Mouse (Mus musculus): Measurements from ENCODE around the gene Rnls. TPM values are rescaled to one million over a fixed set of nuclear protein-coding genes. Genes with fewer than 3 reads are reported as not detected.

Rnls gene
- polyA plus RNA-seq, 1 experiment from 2014 or later, result 4.7 TPM

- DNase-seq (ENCODE audit: low spot score), result no peak
- H3K36me3 ChIP-seq (replicated peaks; ENCODE audit: control insufficient read depth, insufficient read depth, low read depth, low read length), result no peaks in the 10 kb centered on the region
- H3K4me2 ChIP-seq (ENCODE audit: low read depth, low read length), result no peak overlapping the region
- H3K9ac ChIP-seq (replicated peaks; ENCODE audit: low read length), result no peak overlapping the region
- 93% methylated on average over 9 of the region's 9 CpGs for WGBS
- no peaks in the 10 kb centered on the region for H3K9me3 ChIP-seq (replicated peaks; ENCODE audit: control insufficient read depth, low read length)
- no peaks in the 10 kb centered on the region for H3K27me3 ChIP-seq (ENCODE audit: control insufficient read depth, insufficient read depth, low read length)
- no peak overlapping the region for H3K4me3 ChIP-seq (ENCODE audit: low read depth, low read length)
- 0 out of 2 replicates have a peak, but pooled peaks cover 2% of the 10 kb centered on the region for H3K4me1 ChIP-seq (ENCODE audit: control insufficient read depth, insufficient read depth, low read length)
- H3K27ac ChIP-seq (replicated peaks; ENCODE audit: low read depth, low read length), result no peak overlapping the region
- ATAC-seq (replicated peaks; ENCODE audit: insufficient number of reproducible peaks, low FRiP score, low TSS enrichment, low read depth), result no peak
These were observed 167.1 kb downstream of the Rnls start for GRCm38 (mm10) chr19:33225002-33225376.

- H3K9me3 ChIP-seq (replicated peaks; ENCODE audit: control insufficient read depth, low read length), result no peaks in the 10 kb centered on the region
- no peak overlapping the region for H3K4me2 ChIP-seq (ENCODE audit: low read depth, low read length)
- H3K9ac ChIP-seq (replicated peaks; ENCODE audit: low read length), result no peak overlapping the region; the same call in 1 of the 2 replicates
- ATAC-seq (replicated peaks; ENCODE audit: insufficient number of reproducible peaks, low FRiP score, low TSS enrichment, low read depth) (0 out of 2 replicates have a peak, but pooled peaks have one; percentile 63), DNase-seq (ENCODE audit: low spot score) (peak; percentile 73)
- 50% methylated on average over 8 of the region's 8 CpGs for WGBS
- no peak overlapping the region for H3K27ac ChIP-seq (replicated peaks; ENCODE audit: low read depth, low read length)
- H3K36me3 ChIP-seq (replicated peaks; ENCODE audit: control insufficient read depth, insufficient read depth, low read depth, low read length), result no peaks in the 10 kb centered on the region
- H3K4me1 ChIP-seq (ENCODE audit: control insufficient read depth, insufficient read depth, low read length), result 0 out of 2 replicates have a peak, but pooled peaks cover 2% of the 10 kb centered on the region
- no peak overlapping the region for H3K4me3 ChIP-seq (ENCODE audit: low read depth, low read length)
- no peaks in the 10 kb centered on the region for H3K27me3 ChIP-seq (ENCODE audit: control insufficient read depth, insufficient read depth, low read length)
These were observed 167.7 kb downstream of the Rnls start for GRCm38 (mm10) chr19:33224181-33225001.

GRCm38 (mm10) chr19:33223766-33224165, 168.3 kb downstream of the Rnls start:
- DNase-seq (ENCODE audit: low spot score) (no peak), ATAC-seq (replicated peaks; ENCODE audit: insufficient number of reproducible peaks, low FRiP score, low TSS enrichment, low read depth) (no peak)
- no peaks in the 10 kb centered on the region for H3K27me3 ChIP-seq (ENCODE audit: control insufficient read depth, insufficient read depth, low read length)
- no peak overlapping the region; the same call in 1 of the 2 replicates for H3K4me2 ChIP-seq (ENCODE audit: low read depth, low read length)
- H3K9ac ChIP-seq (replicated peaks; ENCODE audit: low read length), result no peak overlapping the region
- H3K36me3 ChIP-seq (replicated peaks; ENCODE audit: control insufficient read depth, insufficient read depth, low read depth, low read length), result no peaks in the 10 kb centered on the region
- no peak overlapping the region for H3K27ac ChIP-seq (replicated peaks; ENCODE audit: low read depth, low read length)
- 0 out of 2 replicates have a peak, but pooled peaks cover 2% of the 10 kb centered on the region for H3K4me1 ChIP-seq (ENCODE audit: control insufficient read depth, insufficient read depth, low read length)
- 74% methylated on average over 5 of the region's 5 CpGs for WGBS
- H3K9me3 ChIP-seq (replicated peaks; ENCODE audit: control insufficient read depth, low read length), result no peaks in the 10 kb centered on the region
- H3K4me3 ChIP-seq (ENCODE audit: low read depth, low read length), result no peak overlapping the region

- 0 out of 2 replicates have a peak, but pooled peaks cover 2% of the 10 kb centered on the region for H3K4me1 ChIP-seq (ENCODE audit: control insufficient read depth, insufficient read depth, low read length)
- 64% methylated on average over 6 of the region's 6 CpGs for WGBS
- H3K4me2 ChIP-seq (ENCODE audit: low read depth, low read length), result no peak overlapping the region
- no peak overlapping the region for H3K4me3 ChIP-seq (ENCODE audit: low read depth, low read length)
- H3K36me3 ChIP-seq (replicated peaks; ENCODE audit: control insufficient read depth, insufficient read depth, low read depth, low read length), result no peaks in the 10 kb centered on the region
- H3K9me3 ChIP-seq (replicated peaks; ENCODE audit: control insufficient read depth, low read length), result no peaks in the 10 kb centered on the region
- peak; percentile 44 for DNase-seq (ENCODE audit: low spot score)
- no peaks in the 10 kb centered on the region for H3K27me3 ChIP-seq (ENCODE audit: control insufficient read depth, insufficient read depth, low read length)
- H3K9ac ChIP-seq (replicated peaks; ENCODE audit: low read length), result no peak overlapping the region
- no peak for ATAC-seq (replicated peaks; ENCODE audit: insufficient number of reproducible peaks, low FRiP score, low TSS enrichment, low read depth)
- no peak overlapping the region for H3K27ac ChIP-seq (replicated peaks; ENCODE audit: low read depth, low read length)
These were observed 168.8 kb downstream of the Rnls start for GRCm38 (mm10) chr19:33223276-33223675.

GRCm38 (mm10) chr19:33222595-33223223, 169.4 kb downstream of the Rnls start:
- H3K9ac ChIP-seq (replicated peaks; ENCODE audit: low read length), result no peak overlapping the region
- no peak overlapping the region for H3K4me2 ChIP-seq (ENCODE audit: low read depth, low read length)
- DNase-seq (ENCODE audit: low spot score), result no peak
- no peaks in the 10 kb centered on the region for H3K9me3 ChIP-seq (replicated peaks; ENCODE audit: control insufficient read depth, low read length)
- H3K27me3 ChIP-seq (ENCODE audit: control insufficient read depth, insufficient read depth, low read length), result no peaks in the 10 kb centered on the region
- no peak for ATAC-seq (replicated peaks; ENCODE audit: insufficient number of reproducible peaks, low FRiP score, low TSS enrichment, low read depth)
- H3K4me1 ChIP-seq (ENCODE audit: control insufficient read depth, insufficient read depth, low read length), result 0 out of 2 replicates have a peak, but pooled peaks cover 2% of the 10 kb centered on the region
- no peak overlapping the region for H3K4me3 ChIP-seq (ENCODE audit: low read depth, low read length)
- 65% methylated on average over 12 of the region's 12 CpGs for WGBS
- H3K36me3 ChIP-seq (replicated peaks; ENCODE audit: control insufficient read depth, insufficient read depth, low read depth, low read length), result no peaks in the 10 kb centered on the region
- H3K27ac ChIP-seq (replicated peaks; ENCODE audit: low read depth, low read length), result no peak overlapping the region

DNA sequence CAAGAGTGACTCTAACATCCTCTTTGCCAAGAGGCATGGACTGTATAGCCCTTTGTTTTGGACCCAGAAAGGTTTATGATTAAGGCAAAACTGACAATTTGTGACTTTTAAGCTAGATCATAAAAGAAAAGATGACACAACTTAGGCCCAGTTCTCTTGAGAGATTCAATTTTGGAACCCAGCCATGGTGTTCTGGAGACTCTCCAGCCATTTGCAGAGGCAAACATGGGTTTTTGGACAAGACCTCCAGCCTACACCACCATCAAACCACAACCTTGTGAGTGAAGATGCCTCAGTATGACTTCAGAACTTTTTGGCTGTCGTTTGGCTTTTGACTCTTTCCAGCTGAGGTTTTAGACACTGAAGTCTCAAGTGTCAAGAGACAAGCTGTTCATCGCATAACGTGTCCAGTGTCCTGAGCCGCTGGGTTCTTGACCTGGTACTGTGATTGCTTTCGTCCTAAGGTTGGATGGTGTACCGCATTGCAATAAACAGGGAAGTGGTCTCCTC, 174.2 kb downstream of the Rnls start:
- ATAC-seq (replicated peaks; ENCODE audit: insufficient number of reproducible peaks, low FRiP score, low TSS enrichment, low read depth) (no peak), DNase-seq (ENCODE audit: low spot score) (no peak)
- Histone ChIP-seq H3K9me3 (replicated peaks; ENCODE audit: control insufficient read depth, low read length) (no peaks in the 10 kb centered on the region), H3K4me1 (ENCODE audit: control insufficient read depth, insufficient read depth, low read length) (0 out of 2 replicates have a peak, but pooled peaks cover 2% of the 10 kb centered on the region), H3K4me3 (ENCODE audit: low read depth, low read length) (no peak overlapping the region), H3K9ac (replicated peaks; ENCODE audit: low read length) (no peak overlapping the region), H3K27ac (replicated peaks; ENCODE audit: low read depth, low read length) (no peak overlapping the region), H3K4me2 (ENCODE audit: low read depth, low read length) (no peak overlapping the region), H3K27me3 (ENCODE audit: control insufficient read depth, insufficient read depth, low read length) (no peaks in the 10 kb centered on the region), H3K36me3 (replicated peaks; ENCODE audit: control insufficient read depth, insufficient read depth, low read depth, low read length) (no peaks in the 10 kb centered on the region)
- WGBS, result 87% methylated on average over 6 of the region's 6 CpGs

DNA sequence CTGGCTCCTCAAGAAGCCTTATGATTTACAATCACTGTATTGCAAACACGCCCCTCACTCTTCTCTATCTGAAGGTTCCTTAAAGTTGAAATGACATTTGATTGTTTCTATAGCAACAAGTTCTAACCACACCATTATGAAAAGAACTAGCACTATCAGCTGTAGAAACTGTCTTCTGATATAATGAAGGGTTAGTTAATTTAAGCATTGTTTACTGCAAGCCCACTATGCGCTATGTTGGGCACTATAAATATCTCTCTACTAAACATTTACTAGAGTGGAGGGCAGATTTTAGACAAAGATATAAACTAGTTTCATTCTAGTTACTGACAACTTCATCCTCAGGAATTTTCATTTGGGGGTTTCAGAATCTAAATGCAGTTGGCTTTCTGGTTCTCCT, 182.4 kb downstream of the Rnls start:
- DNase-seq (ENCODE audit: low spot score) (no peak), ATAC-seq (replicated peaks; ENCODE audit: insufficient number of reproducible peaks, low FRiP score, low TSS enrichment, low read depth) (no peak)
- Histone ChIP-seq H3K4me3 (ENCODE audit: low read depth, low read length) (no peak overlapping the region), H3K27me3 (ENCODE audit: control insufficient read depth, insufficient read depth, low read length) (no peaks in the 10 kb centered on the region), H3K4me1 (ENCODE audit: control insufficient read depth, insufficient read depth, low read length) (no peaks in the 10 kb centered on the region), H3K36me3 (replicated peaks; ENCODE audit: control insufficient read depth, insufficient read depth, low read depth, low read length) (no peaks in the 10 kb centered on the region), H3K9me3 (replicated peaks; ENCODE audit: control insufficient read depth, low read length) (no peaks in the 10 kb centered on the region), H3K9ac (replicated peaks; ENCODE audit: low read length) (no peak overlapping the region), H3K27ac (replicated peaks; ENCODE audit: low read depth, low read length) (no peak overlapping the region), H3K4me2 (ENCODE audit: low read depth, low read length) (no peak overlapping the region)
- WGBS, result 92% methylated on average over 2 of the region's 2 CpGs

GRCm38 (mm10) chr19:33207991-33208390, 184.1 kb downstream of the Rnls start:
- Histone ChIP-seq H3K27me3 (ENCODE audit: control insufficient read depth, insufficient read depth, low read length) (no peaks in the 10 kb centered on the region), H3K4me2 (ENCODE audit: low read depth, low read length) (no peak overlapping the region), H3K4me1 (ENCODE audit: control insufficient read depth, insufficient read depth, low read length) (no peaks in the 10 kb centered on the region), H3K9me3 (replicated peaks; ENCODE audit: control insufficient read depth, low read length) (no peaks in the 10 kb centered on the region), H3K4me3 (ENCODE audit: low read depth, low read length) (no peak overlapping the region), H3K27ac (replicated peaks; ENCODE audit: low read depth, low read length) (no peak overlapping the region), H3K36me3 (replicated peaks; ENCODE audit: control insufficient read depth, insufficient read depth, low read depth, low read length) (no peaks in the 10 kb centered on the region), H3K9ac (replicated peaks; ENCODE audit: low read length) (no peak overlapping the region)
- 43% methylated on average over 1 of the region's 1 CpGs for WGBS
- ATAC-seq (replicated peaks; ENCODE audit: insufficient number of reproducible peaks, low FRiP score, low TSS enrichment, low read depth) (no peak), DNase-seq (ENCODE audit: low spot score) (peak; percentile 29)
